Mouse (Mus musculus) embryonic facial prominence, embryonic 11.5 days (tissue): ENCODE data around the gene Pik3c2a. TPM values are rescaled to one million over a fixed set of nuclear protein-coding genes. Genes with fewer than 3 reads are reported as not detected.

Source experiments
- ATAC-seq: fragments of 200-750 bp; cut with Nextera tagmentation; replicated peaks from 2 replicates; pipeline ENCODE4 v1.8.0; 2017; ENCODE audit warnings: low read depth; ENCODE audit not compliant: insufficient number of reproducible peaks, low FRiP score, low TSS enrichment
- DNase-seq: peaks from one replicate; pipeline ENCODE4 v3.0.0-alpha.2; 2015; ENCODE audit warnings: low spot score
- H3K27ac ChIP-seq: fragments of 300-500 bp; sonication (generic); replicated peaks from 2 replicates; pipeline ENCODE4 v1.5.1; 2014; ENCODE audit warnings: mild to moderate bottlenecking, low read depth, low read length, control low read depth
- H3K27me3 ChIP-seq: fragments of 300-500 bp; sonication (generic); 2 replicates; pipeline ENCODE4 v1.6.1; 2014; ENCODE audit warnings: mild to moderate bottlenecking, low read length, moderate library complexity, mixed read lengths; ENCODE audit not compliant: control insufficient read depth, insufficient read depth
- H3K36me3 ChIP-seq: fragments of 300-500 bp; sonication (generic); replicated peaks from 2 replicates; pipeline ENCODE4 v1.6.1; 2014; ENCODE audit warnings: low read depth, mild to moderate bottlenecking, low read length, moderate library complexity, mixed read lengths; ENCODE audit not compliant: control insufficient read depth, insufficient read depth
- H3K4me1 ChIP-seq: fragments of 300-500 bp; sonication (generic); 2 replicates; pipeline ENCODE4 v1.6.1; 2014; ENCODE audit warnings: low read length, mixed read lengths; ENCODE audit not compliant: control insufficient read depth, insufficient read depth
- H3K4me2 ChIP-seq: fragments of 300-500 bp; sonication (generic); 2 replicates; pipeline ENCODE4 v1.6.1; 2014; ENCODE audit warnings: low read depth, mild to moderate bottlenecking, control low read depth, low read length, moderate library complexity
- H3K4me3 ChIP-seq: fragments of 300-500 bp; sonication (generic); 2 replicates; pipeline ENCODE4 v1.5.1; 2014; ENCODE audit warnings: low read depth, low read length, control low read depth
- H3K9ac ChIP-seq: fragments of 300-500 bp; sonication (generic); replicated peaks from 2 replicates; pipeline ENCODE4 v1.6.1; 2014; ENCODE audit warnings: mild to moderate bottlenecking, control low read depth, low read length
- H3K9me3 ChIP-seq: fragments of 300-500 bp; sonication (generic); replicated peaks from 2 replicates; pipeline ENCODE4 v1.6.1; 2016; ENCODE audit warnings: mild to moderate bottlenecking, low read length, inconsistent platforms, mixed read lengths; ENCODE audit not compliant: control insufficient read depth
- WGBS: fragments of 180-500 bp; shearing (Covaris S2); extraction: QIAGEN DNeasy Blood & Tissue Kit; methylation state at CpG from one replicate; pipeline ENCODE4 v1.1.7; 2014; 5-methylcytosine and 5-hydroxymethylcytosine counted together
- polyA plus RNA-seq: library from polyadenylated mRNA; unstranded; fragments of >200 nt; fragmentation: Nextera tagmentation; extraction: Ambion mirVana; gene quantifications from 2 replicates; pipeline ENCODE4 v1.2.1, GENCODE M21; 2014

Pik3c2a gene
- 28.6 and 29.5 TPM in 2 replicates for polyA plus RNA-seq

GRCm38 (mm10) chr7:116443004-116443696 is at the start of gene Pik3c2a:
TSS of gene Pik3c2a (minus strand) at chr7:116443449.
- Histone ChIP-seq H3K27me3 (no peaks in the 10 kb centered on the region), H3K4me1 (no peaks in the 10 kb centered on the region), H3K36me3 (no peaks in the 10 kb centered on the region; the same call in 1 of the 2 replicates), H3K4me3 (peak within 1 kb of the TSS; percentile 92), H3K9ac (peak within 1 kb of the TSS; percentile 93), H3K27ac (peak within 1 kb of the TSS; percentile 92), H3K4me2 (peak within 1 kb of the TSS; percentile 89), H3K9me3 (no peaks in the 10 kb centered on the region)
- DNase-seq (peak; percentile 98), ATAC-seq (peak; percentile 97)
- 0% methylated on average over 54 of the region's 72 CpGs for WGBS

GRCm38 (mm10) chr7:116491113-116491512 is 47.9 kb upstream of the Pik3c2a start:
- no peak overlapping the region for H3K27ac ChIP-seq
- no peak overlapping the region for H3K4me2 ChIP-seq
- WGBS = 84% methylated on average over 4 of the region's 4 CpGs
- DNase-seq (no peak), ATAC-seq (no peak)
- H3K9ac ChIP-seq = no peak overlapping the region
- no peaks in the 10 kb centered on the region for H3K27me3 ChIP-seq
- H3K36me3 ChIP-seq = no peaks in the 10 kb centered on the region
- H3K9me3 ChIP-seq = no peaks in the 10 kb centered on the region
- H3K4me3 ChIP-seq = no peak overlapping the region
- H3K4me1 ChIP-seq = no peaks in the 10 kb centered on the region

- DNase-seq (no peak), ATAC-seq (no peak)
- no peaks in the 10 kb centered on the region for H3K27me3 ChIP-seq
- no peaks in the 10 kb centered on the region for H3K36me3 ChIP-seq
- no peak overlapping the region for H3K4me2 ChIP-seq
- no peak overlapping the region for H3K4me3 ChIP-seq
- no peaks in the 10 kb centered on the region for H3K4me1 ChIP-seq
- no peak overlapping the region for H3K27ac ChIP-seq
- no peak overlapping the region for H3K9ac ChIP-seq
- WGBS = 90% methylated on average over 1 of the region's 1 CpGs
- H3K9me3 ChIP-seq = no peaks in the 10 kb centered on the region
Measured at GRCm38 (mm10) chr7:116485062-116485601, 41.9 kb upstream of the Pik3c2a start.

GRCm38 (mm10) chr7:116484213-116484612 is 41.0 kb upstream of the Pik3c2a start:
- Histone ChIP-seq H3K4me1 (no peaks in the 10 kb centered on the region), H3K9ac (no peak overlapping the region; the same call in 1 of the 2 replicates), H3K27me3 (no peaks in the 10 kb centered on the region), H3K9me3 (no peaks in the 10 kb centered on the region), H3K4me3 (no peak overlapping the region), H3K4me2 (no peak overlapping the region), H3K27ac (no peak overlapping the region), H3K36me3 (no peaks in the 10 kb centered on the region)
- ATAC-seq (no peak), DNase-seq (no peak)
- 69% methylated on average over 5 of the region's 5 CpGs for WGBS

GRCm38 (mm10) chr7:116483782-116484181 is 40.5 kb upstream of the Pik3c2a start:
- Histone ChIP-seq H3K36me3 (no peaks in the 10 kb centered on the region), H3K9ac (no peak overlapping the region; the same call in 1 of the 2 replicates), H3K27me3 (no peaks in the 10 kb centered on the region), H3K4me3 (no peak overlapping the region), H3K4me1 (no peaks in the 10 kb centered on the region), H3K27ac (no peak overlapping the region), H3K9me3 (no peaks in the 10 kb centered on the region), H3K4me2 (no peak overlapping the region)
- DNase-seq (no peak), ATAC-seq (no peak)
- 82% methylated on average over 5 of the region's 5 CpGs for WGBS

GRCm38 (mm10) chr7:116483106-116483505 is 39.9 kb upstream of the Pik3c2a start:
- Histone ChIP-seq H3K36me3 (no peaks in the 10 kb centered on the region), H3K4me1 (no peaks in the 10 kb centered on the region), H3K27ac (no peak overlapping the region), H3K4me2 (no peak overlapping the region), H3K9me3 (no peaks in the 10 kb centered on the region), H3K9ac (no peak overlapping the region), H3K27me3 (no peaks in the 10 kb centered on the region), H3K4me3 (no peak overlapping the region)
- DNase-seq (no peak), ATAC-seq (no peak)
- WGBS = 39% methylated on average over 1 of the region's 1 CpGs

GRCm38 (mm10) chr7:116476264-116476663 is 33.0 kb upstream of the Pik3c2a start:
- Histone ChIP-seq H3K4me2 (no peak overlapping the region), H3K4me3 (no peak overlapping the region), H3K9ac (no peak overlapping the region), H3K27ac (no peak overlapping the region), H3K36me3 (no peaks in the 10 kb centered on the region), H3K27me3 (no peaks in the 10 kb centered on the region), H3K9me3 (no peaks in the 10 kb centered on the region), H3K4me1 (no peaks in the 10 kb centered on the region)
- WGBS = 81% methylated on average over 5 of the region's 5 CpGs
- DNase-seq = no peak
- no peak for ATAC-seq

GRCm38 (mm10) chr7:116475836-116476235 is 32.6 kb upstream of the Pik3c2a start:
- no peak for ATAC-seq
- H3K4me1 ChIP-seq = no peaks in the 10 kb centered on the region
- no peaks in the 10 kb centered on the region for H3K27me3 ChIP-seq
- H3K27ac ChIP-seq = no peak overlapping the region
- no peak overlapping the region for H3K9ac ChIP-seq
- H3K4me2 ChIP-seq = no peak overlapping the region
- no peak for DNase-seq
- H3K9me3 ChIP-seq = no peaks in the 10 kb centered on the region
- H3K36me3 ChIP-seq = no peaks in the 10 kb centered on the region
- H3K4me3 ChIP-seq = no peak overlapping the region
